Mouse (Mus musculus): ENCODE results near the gene 4933427D14Rik. TPM values are rescaled to one million over a fixed set of nuclear protein-coding genes. Genes with fewer than 3 reads are reported as not detected.

4933427D14Rik gene
- total and polyA plus RNA-seq, 2 experiments from 2014 or later: 4.4 to 5.5 TPM

- ATAC-seq (ENCODE audit: insufficient read depth, low read depth): no peak
- peak overlapping the region; percentile 61 for H3K4me3 ChIP-seq (ENCODE audit: low read depth, low read length)
- TF ChIP-seq EP300 (IDR thresholded peaks at IDR 0.05; ENCODE audit: low read depth) (no peak), CTCF (IDR thresholded peaks at IDR 0.05; ENCODE audit: low read depth) (no peak)
- H3K36me3 ChIP-seq (replicated peaks; ENCODE audit: control insufficient read depth, insufficient read depth, low read length): no peaks in the 10 kb centered on the region
- 63% methylated on average over 11 of the region's 11 CpGs for WGBS
- no peaks in the 10 kb centered on the region for H3K9me3 ChIP-seq (replicated peaks; ENCODE audit: control insufficient read depth, low read length)
- H3K27me3 ChIP-seq (ENCODE audit: control insufficient read depth, insufficient read depth, low read length): peaks cover 37% of the 10 kb centered on the region
- no peak for DNase-seq (ENCODE audit: low spot score)
- no peak overlapping the region for H3K27ac ChIP-seq (ENCODE audit: low read depth)
- peaks cover 23% of the 10 kb centered on the region for H3K4me1 ChIP-seq (ENCODE audit: control insufficient read depth, insufficient read depth)
- H3K4me2 ChIP-seq (ENCODE audit: low read depth, low read length): peak overlapping the region; percentile 95
- H3K9ac ChIP-seq (replicated peaks; ENCODE audit: low read depth, low read length): peak overlapping the region; percentile 66; the same call in 1 of the 2 replicates
Measured at GRCm38 (mm10) chr11:72136231-72136982, 70.9 kb downstream of the 4933427D14Rik start.

- Histone ChIP-seq H3K36me3 (replicated peaks; ENCODE audit: control insufficient read depth, insufficient read depth, low read length) (no peaks in the 10 kb centered on the region), H3K4me2 (ENCODE audit: low read depth, low read length) (peak within 1 kb of the TSS; percentile 95), H3K9me3 (replicated peaks; ENCODE audit: control insufficient read depth, low read length) (no peaks in the 10 kb centered on the region), H3K4me1 (ENCODE audit: control insufficient read depth, insufficient read depth) (peaks cover 31% of the 10 kb centered on the region), H3K27ac (ENCODE audit: low read depth) (no peak within 1 kb of the TSS), H3K4me3 (ENCODE audit: low read depth, low read length) (peak within 1 kb of the TSS; percentile 61), H3K9ac (replicated peaks; ENCODE audit: low read depth, low read length) (peak within 1 kb of the TSS; percentile 66), H3K27me3 (ENCODE audit: control insufficient read depth, insufficient read depth, low read length) (peaks cover 34% of the 10 kb centered on the region)
- TF ChIP-seq EP300 (IDR thresholded peaks at IDR 0.05; ENCODE audit: low read depth): no peak
- no peak for TF ChIP-seq CTCF (IDR thresholded peaks at IDR 0.05; ENCODE audit: low read depth)
- ATAC-seq (ENCODE audit: insufficient read depth, low read depth) (peak; percentile 38; the same call in 1 of the 2 replicates), DNase-seq (ENCODE audit: low spot score) (no peak)
- WGBS: 1% methylated on average over 63 of the region's 107 CpGs
Measured at GRCm38 (mm10) chr11:72135383-72136158, 71.7 kb downstream of the 4933427D14Rik start, which contains the start of gene Pitpnm3. Gene Pitpnm3, minus strand, starts transcription at chr11:72135778.

- Histone ChIP-seq H3K4me1 (ENCODE audit: control insufficient read depth, insufficient read depth) (peaks cover 36% of the 10 kb centered on the region), H3K4me3 (ENCODE audit: low read depth, low read length) (peak overlapping the region; percentile 61), H3K27ac (ENCODE audit: low read depth) (no peak overlapping the region), H3K9me3 (replicated peaks; ENCODE audit: control insufficient read depth, low read length) (no peaks in the 10 kb centered on the region), H3K9ac (replicated peaks; ENCODE audit: low read depth, low read length) (no peak overlapping the region; the same call in 1 of the 2 replicates), H3K27me3 (ENCODE audit: control insufficient read depth, insufficient read depth, low read length) (peaks cover 34% of the 10 kb centered on the region), H3K36me3 (replicated peaks; ENCODE audit: control insufficient read depth, insufficient read depth, low read length) (no peaks in the 10 kb centered on the region), H3K4me2 (ENCODE audit: low read depth, low read length) (peak overlapping the region; percentile 95)
- TF ChIP-seq CTCF (IDR thresholded peaks at IDR 0.05; ENCODE audit: low read depth): no peak
- TF ChIP-seq EP300 (IDR thresholded peaks at IDR 0.05; ENCODE audit: low read depth): no peak
- WGBS: 27% methylated on average over 24 of the region's 24 CpGs
- ATAC-seq (ENCODE audit: insufficient read depth, low read depth) (no peak), DNase-seq (ENCODE audit: low spot score) (no peak)
Measured at GRCm38 (mm10) chr11:72134536-72135382, 72.5 kb downstream of the 4933427D14Rik start.

- Histone ChIP-seq H3K4me1 (ENCODE audit: control insufficient read depth, insufficient read depth) (peaks cover 36% of the 10 kb centered on the region), H3K27me3 (ENCODE audit: control insufficient read depth, insufficient read depth, low read length) (peaks cover 34% of the 10 kb centered on the region), H3K27ac (ENCODE audit: low read depth) (peak overlapping the region; percentile 83), H3K9me3 (replicated peaks; ENCODE audit: control insufficient read depth, low read length) (no peaks in the 10 kb centered on the region), H3K4me3 (ENCODE audit: low read depth, low read length) (no peak overlapping the region), H3K9ac (replicated peaks; ENCODE audit: low read depth, low read length) (no peak overlapping the region), H3K36me3 (replicated peaks; ENCODE audit: control insufficient read depth, insufficient read depth, low read length) (no peaks in the 10 kb centered on the region), H3K4me2 (ENCODE audit: low read depth, low read length) (no peak overlapping the region)
- DNase-seq (ENCODE audit: low spot score): no peak
- WGBS: 63% methylated on average over 10 of the region's 10 CpGs
- ATAC-seq (ENCODE audit: insufficient read depth, low read depth): no peak
- TF ChIP-seq CTCF (IDR thresholded peaks at IDR 0.05; ENCODE audit: low read depth) (no peak), EP300 (IDR thresholded peaks at IDR 0.05; ENCODE audit: low read depth) (no peak)
Measured at GRCm38 (mm10) chr11:72133075-72133474, 74.2 kb downstream of the 4933427D14Rik start.

GRCm38 (mm10) chr11:72132266-72132665 is 75.0 kb downstream of the 4933427D14Rik start:
- Histone ChIP-seq H3K4me3 (ENCODE audit: low read depth, low read length) (no peak overlapping the region), H3K27me3 (ENCODE audit: control insufficient read depth, insufficient read depth, low read length) (peaks cover 30% of the 10 kb centered on the region), H3K36me3 (replicated peaks; ENCODE audit: control insufficient read depth, insufficient read depth, low read length) (no peaks in the 10 kb centered on the region), H3K9me3 (replicated peaks; ENCODE audit: control insufficient read depth, low read length) (no peaks in the 10 kb centered on the region), H3K9ac (replicated peaks; ENCODE audit: low read depth, low read length) (no peak overlapping the region), H3K27ac (ENCODE audit: low read depth) (peak overlapping the region; percentile 83), H3K4me1 (ENCODE audit: control insufficient read depth, insufficient read depth) (peaks cover 36% of the 10 kb centered on the region), H3K4me2 (ENCODE audit: low read depth, low read length) (0 out of 2 replicates have a peak overlapping the region, but pooled peaks have one; percentile 4)
- TF ChIP-seq CTCF (IDR thresholded peaks at IDR 0.05; ENCODE audit: low read depth) (no peak), EP300 (IDR thresholded peaks at IDR 0.05; ENCODE audit: low read depth) (no peak)
- WGBS: 2% methylated on average over 3 of the region's 3 CpGs
- ATAC-seq (ENCODE audit: insufficient read depth, low read depth): peak; percentile 29; the same call in 1 of the 2 replicates
- DNase-seq (ENCODE audit: low spot score): peak; percentile 80

All from heart, postnatal 0 days (tissue).